9 mouse cellular contexts compared by ENCODE assay signal in genomic region chr19:57367201-57367600, GRCm38 (mm10). TPM values are rescaled to one million over a fixed set of nuclear protein-coding genes. Genes with fewer than 3 reads are reported as not detected.
DNase-seq lines count a peak whose midpoint lies in the region; ATAC-seq and TF ChIP-seq lines count a peak whose summit lies in the region.
"Had no signal": no experiment of that assay in that cellular context is flagged by ENCODE, and none has a peak within 500 bp of the region (broad histone marks: within the 10 kb centered on the region; RNA-seq: fewer than 3 reads in every experiment).

No protein-coding gene starts in this region.

- H3K9me3 ChIP-seq in heart, postnatal 0 days (replicated peaks; ENCODE audit: control insufficient read depth, low read length) = no peaks in the 10 kb centered on the region
- no peaks in the 10 kb centered on the region for H3K9me3 ChIP-seq in liver, embryonic 16.5 days (replicated peaks; ENCODE audit: control insufficient read depth, low read length)
- H3K9me3 ChIP-seq in stomach, embryonic 16.5 days (replicated peaks; ENCODE audit: control insufficient read depth, low read length) = no peaks in the 10 kb centered on the region

- no peak for TF ChIP-seq CTCF in heart, postnatal 0 days (IDR thresholded peaks at IDR 0.05; ENCODE audit: low read depth)

- intact Hi-C loops in heart, postnatal 14 days (cut with DNase I) = no loop called here

- no peak overlapping the region for H3K9ac ChIP-seq in heart, postnatal 0 days (replicated peaks; ENCODE audit: low read depth, low read length)
- H3K9ac ChIP-seq in liver, embryonic 16.5 days (ENCODE audit: low read depth, low read length) = no peak overlapping the region
- no peak overlapping the region for H3K9ac ChIP-seq in stomach, embryonic 16.5 days (ENCODE audit: low read length)

- DNase-seq in heart, postnatal 0 days (ENCODE audit: low spot score) = no peak
- DNase-seq in heart, postnatal 14 days = no peak
- peak; percentile 73 for DNase-seq in fat pad, adult 2 months (ENCODE audit: extremely low read depth, low read depth, low spot score)
- DNase-seq in ovary, postnatal 36 days (ENCODE audit: low spot score) = no peak
- DNase-seq in cerebellum, adult 11-12 months = no peak
- DNase-seq: midbrain, embryonic 14.5 days had no signal

- H3K36me3 ChIP-seq in heart, postnatal 0 days (replicated peaks; ENCODE audit: control insufficient read depth, insufficient read depth, low read length) = peaks cover 34% of the 10 kb centered on the region
- peaks cover 7% of the 10 kb centered on the region for H3K36me3 ChIP-seq in liver, embryonic 16.5 days (ENCODE audit: control insufficient read depth, insufficient read depth)
- 0 out of 2 replicates have a peak, but pooled peaks cover 4% of the 10 kb centered on the region for H3K36me3 ChIP-seq in stomach, embryonic 16.5 days (ENCODE audit: control insufficient read depth, insufficient read depth, low read length)

- peaks cover 57% of the 10 kb centered on the region for H3K4me1 ChIP-seq in heart, postnatal 0 days (ENCODE audit: control insufficient read depth, insufficient read depth)
- H3K4me1 ChIP-seq in liver, embryonic 16.5 days (ENCODE audit: control insufficient read depth, low read depth, low read length) = peaks cover 54% of the 10 kb centered on the region
- H3K4me1 ChIP-seq in stomach, embryonic 16.5 days (ENCODE audit: control insufficient read depth, insufficient read depth, low read length) = peaks cover 51% of the 10 kb centered on the region

- H3K27me3 ChIP-seq in heart, postnatal 0 days (ENCODE audit: control insufficient read depth, insufficient read depth, low read length) = no peaks in the 10 kb centered on the region
- no peaks in the 10 kb centered on the region for H3K27me3 ChIP-seq in liver, embryonic 16.5 days (ENCODE audit: control insufficient read depth, insufficient read depth, low read depth, low read length)
- H3K27me3 ChIP-seq in stomach, embryonic 16.5 days (ENCODE audit: control insufficient read depth, insufficient read depth, low read length) = no peaks in the 10 kb centered on the region
- H3K27me3 ChIP-seq: Patski had no signal

- no peak overlapping the region for H3K4me2 ChIP-seq in heart, postnatal 0 days (ENCODE audit: low read depth, low read length)
- H3K4me2 ChIP-seq in liver, embryonic 16.5 days (ENCODE audit: low read depth, low read length) = peak overlapping the region; percentile 18
- no peak overlapping the region for H3K4me2 ChIP-seq in stomach, embryonic 16.5 days (ENCODE audit: low read depth, low read length)

- no peak for TF ChIP-seq EP300 in heart, postnatal 0 days (IDR thresholded peaks at IDR 0.05; ENCODE audit: low read depth)

- WGBS in heart, postnatal 0 days = 39% methylated on average over 4 of the region's 4 CpGs
- WGBS in liver, embryonic 16.5 days (ENCODE audit: insufficient replicate concordance) = 64% methylated on average over 4 of the region's 4 CpGs
- 60% methylated on average over 4 of the region's 4 CpGs for WGBS in stomach, embryonic 16.5 days

- no peak overlapping the region for H3K4me3 ChIP-seq in heart, postnatal 0 days (ENCODE audit: low read depth, low read length)
- H3K4me3 ChIP-seq in liver, embryonic 16.5 days (ENCODE audit: low read depth, low read length) = no peak overlapping the region
- no peak overlapping the region for H3K4me3 ChIP-seq in stomach, embryonic 16.5 days (replicated peaks; ENCODE audit: low read length)

- H3K27ac ChIP-seq in heart, postnatal 0 days (ENCODE audit: low read depth) = peak overlapping the region; percentile 85
- H3K27ac ChIP-seq in liver, embryonic 16.5 days (ENCODE audit: low read length) = peak overlapping the region; percentile 74
- peak overlapping the region; percentile 21 for H3K27ac ChIP-seq in stomach, embryonic 16.5 days (ENCODE audit: low read length)

- 0 out of 2 replicates have a peak, but pooled peaks have one; percentile 34 for ATAC-seq in heart, postnatal 0 days (ENCODE audit: insufficient read depth, low read depth)
- ATAC-seq in liver, embryonic 16.5 days (ENCODE audit: low read depth) = peak; percentile 59
- no peak; the same call in 1 of the 2 replicates for ATAC-seq in stomach, embryonic 16.5 days (ENCODE audit: insufficient read depth, low FRiP score)
- ATAC-seq: Patski had no signal

RNA-seq across cellular contexts. Expression of gene Fam160b1, which starts 6.7 kb away (rescaled TPM):
- total RNA-seq in heart, postnatal 0 days (2014; rRNA removed; ENCODE audit: low replicate concordance) = 12.6 and 16.3 TPM in 2 replicates
- polyA plus RNA-seq in heart, postnatal 0 days (2015; fragmentation: Nextera tagmentation; extraction: Ambion mirVana) = 7.0 and 7.8 TPM in 2 replicates
- 10 to 100 TPM; 14.8 to 14.9 TPM for total RNA-seq in heart, postnatal 14 days (2021)
- polyA plus RNA-seq in liver, embryonic 16.5 days (2015; fragmentation: Nextera tagmentation; extraction: Ambion mirVana) = 5.6 and 7.2 TPM in 2 replicates
- polyA plus RNA-seq in stomach, embryonic 16.5 days (2015; fragmentation: Nextera tagmentation; extraction: Ambion mirVana) = 11.6 and 12.4 TPM in 2 replicates

RNA-seq across cellular contexts. Expression of gene Ablim1, which starts 52.5 kb away (rescaled TPM):
- 169 and 235 TPM in 2 replicates for total RNA-seq in heart, postnatal 0 days (2014; rRNA removed; ENCODE audit: low replicate concordance)
- 82.6 and 106 TPM in 2 replicates for polyA plus RNA-seq in heart, postnatal 0 days (2015; fragmentation: Nextera tagmentation; extraction: Ambion mirVana)
- 100 to 1,000 TPM; 489 to 510 TPM for total RNA-seq in heart, postnatal 14 days (2021)
- 9.0 and 12.4 TPM in 2 replicates for polyA plus RNA-seq in liver, embryonic 16.5 days (2015; fragmentation: Nextera tagmentation; extraction: Ambion mirVana)
- polyA plus RNA-seq in stomach, embryonic 16.5 days (2015; fragmentation: Nextera tagmentation; extraction: Ambion mirVana) = 66.5 and 85.4 TPM in 2 replicates

Comparison
In these comparisons a context has a peak if more than half of its experiments do, and no peak if none do; other contexts are left out.
1. H3K27ac ChIP-seq: peak in every context shown above with its lines; median percentile 85 in heart, postnatal 0 days; 74 in liver, embryonic 16.5 days; 21 in stomach, embryonic 16.5 days.